ENCODE assay signal across 8 mouse cellular contexts in genomic region chr2:129078313-129078712, GRCm38 (mm10). TPM values are rescaled to one million over a fixed set of nuclear protein-coding genes. Genes with fewer than 3 reads are reported as not detected.
A peak's percentile ranks its signal among the peaks of the same experiment; 100 is the strongest.
DNase-seq lines count a peak whose midpoint lies in the region; ATAC-seq and TF ChIP-seq lines count a peak whose summit lies in the region.

No protein-coding gene starts in this region.

- H3K4me1 ChIP-seq in forebrain, embryonic 12.5 days = no peaks in the 10 kb centered on the region

- no peak overlapping the region for H3K4me3 ChIP-seq in forebrain, embryonic 12.5 days (replicated peaks)

- no peaks in the 10 kb centered on the region for H3K9me3 ChIP-seq in forebrain, embryonic 12.5 days

- in situ Hi-C loops in Patski (cut with MboI; ENCODE audit: low pct_unique_long_range_greater_than_20kb) = no loop called here

- peak; percentile 51 for TF ChIP-seq CTCF in Patski (IDR thresholded peaks at IDR 0.05)

- peak; percentile 28 for DNase-seq in kidney, postnatal 10 days
- no peak for DNase-seq in kidney, adult 11 months
- peak; percentile 65 for DNase-seq in CD4-positive, CD25-positive, alpha-beta regulatory T cell, adult 2 months (ENCODE audit: low read depth, low spot score)
- DNase-seq in Patski (ENCODE audit: low read depth, low spot score) = no peak
- peak; percentile 28 for DNase-seq in lung, postnatal 10 days
- DNase-seq in right cerebral cortex, postnatal 25 days = no peak
- DNase-seq in right cerebral cortex, postnatal 10 days (ENCODE audit: low spot score in 2 of 2) = no peak

- no peak overlapping the region for H3K9ac ChIP-seq in forebrain, embryonic 12.5 days

- no peaks in the 10 kb centered on the region for H3K27me3 ChIP-seq in Patski
- no peaks in the 10 kb centered on the region for H3K27me3 ChIP-seq in forebrain, embryonic 12.5 days

- no peak overlapping the region for H3K27ac ChIP-seq in forebrain, embryonic 12.5 days

- WGBS in forebrain, embryonic 12.5 days = 83% methylated on average over 3 of the region's 3 CpGs

- no peak for ATAC-seq in Patski
- no peak for ATAC-seq in forebrain, embryonic 12.5 days (ENCODE audit: low FRiP score)

- CTCF ChIA-PET in Patski (lab: Charles Lee) = no interaction called here

- peaks cover 59% of the 10 kb centered on the region for H3K36me3 ChIP-seq in forebrain, embryonic 12.5 days (replicated peaks)

- POLR2A ChIA-PET in Patski (lab: Charles Lee) = no interaction called here

- no peak overlapping the region for H3K4me2 ChIP-seq in forebrain, embryonic 12.5 days

RNA-seq across cellular contexts. Expression of gene Ttl, which starts 12.6 kb away (rescaled TPM):
- polyA plus RNA-seq in Patski (2021) = 18.1 TPM
- 16.9 and 18.1 TPM in 2 replicates for polyA plus RNA-seq in forebrain, embryonic 12.5 days (2016; fragmentation: Nextera tagmentation; extraction: Ambion mirVana)

RNA-seq across cellular contexts. Expression of gene Polr1b, which starts 22.5 kb away (rescaled TPM):
- 26.7 TPM for polyA plus RNA-seq in Patski (2021)
- polyA plus RNA-seq in forebrain, embryonic 12.5 days (2016; fragmentation: Nextera tagmentation; extraction: Ambion mirVana) = 27.1 and 27.9 TPM in 2 replicates

RNA-seq across cellular contexts. Expression of gene Vinac1, which starts 30.3 kb away (rescaled TPM):
- polyA plus RNA-seq in Patski (2021) = 0.04 TPM
- polyA plus RNA-seq in forebrain, embryonic 12.5 days (2016; fragmentation: Nextera tagmentation; extraction: Ambion mirVana) = 0.20 and 0.21 TPM in 2 replicates

RNA-seq across cellular contexts. Expression of gene Chchd5, which starts 51.2 kb away (rescaled TPM):
- 20.5 TPM for polyA plus RNA-seq in Patski (2021)
- 21.8 and 23.3 TPM in 2 replicates for polyA plus RNA-seq in forebrain, embryonic 12.5 days (2016; fragmentation: Nextera tagmentation; extraction: Ambion mirVana)

Comparison
In these comparisons a context has a peak if more than half of its experiments do, and no peak if none do; other contexts are left out.
1. DNase-seq: peak in kidney, postnatal 10 days (single experiment), CD4-positive, CD25-positive, alpha-beta regulatory T cell, adult 2 months (single experiment) and lung, postnatal 10 days (single experiment); none in kidney, adult 11 months (single experiment), Patski (single experiment), right cerebral cortex, postnatal 25 days (single experiment) and right cerebral cortex, postnatal 10 days (0 of 2).